Mouse (Mus musculus): Measurements from ENCODE around the gene Retreg3. TPM values are rescaled to one million over a fixed set of nuclear protein-coding genes. Genes with fewer than 3 reads are reported as not detected.

Retreg3 gene
- 10.7 and 12.0 TPM in 2 replicates for polyA plus RNA-seq (2014; fragmentation: Nextera tagmentation; extraction: Ambion mirVana)

DNA sequence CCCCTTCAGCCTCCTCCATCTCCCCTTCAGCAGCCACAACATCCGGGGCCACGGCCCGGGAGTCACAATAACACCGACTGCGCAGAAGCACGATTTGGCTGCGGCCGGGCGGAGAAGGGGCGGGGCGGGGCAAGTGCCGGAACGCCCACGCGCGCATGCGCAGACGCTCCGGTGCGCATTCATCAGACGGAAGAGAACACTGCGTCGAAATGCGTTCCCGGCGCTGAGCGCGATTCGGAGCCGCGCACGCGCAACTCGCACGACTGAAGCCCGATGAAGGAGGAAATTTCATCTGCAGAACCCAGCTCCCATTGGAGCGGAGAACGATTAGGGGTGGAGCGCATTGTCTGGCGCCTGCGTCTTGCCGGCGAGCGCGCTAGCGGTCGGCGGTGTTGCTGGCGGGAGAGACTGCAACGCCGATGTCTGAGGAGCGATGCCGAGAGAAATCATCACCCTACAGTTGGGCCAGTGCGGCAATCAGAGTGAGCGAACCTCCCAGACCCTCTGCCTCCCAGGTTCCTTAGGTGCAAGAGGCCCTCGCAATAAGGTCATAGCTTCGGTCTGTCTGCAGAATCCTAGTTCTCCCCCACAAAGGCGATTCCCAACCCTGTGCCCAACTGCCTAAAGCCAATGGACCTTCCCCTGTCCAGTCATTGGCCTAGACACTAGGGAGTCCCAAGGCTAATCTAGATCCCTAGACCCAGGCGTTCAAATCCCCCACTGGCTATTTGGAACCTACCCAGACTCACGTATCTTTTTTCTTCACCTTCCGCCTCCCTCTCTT lies at the start of gene Retreg3, which contains the start of gene Tubg1:
Retreg3 (minus strand) TSS at position 133 of the 784 bp plus-strand sequence.
Tubg1 (plus strand) TSS at position 178 of the 784 bp plus-strand sequence.
- Histone ChIP-seq H3K27me3 (ENCODE audit: control insufficient read depth, insufficient read depth, low read length) (no peaks in the 10 kb centered on the region), H3K27ac (ENCODE audit: low read depth, low read length) (peak within 1 kb of the TSS; percentile 85), H3K4me3 (ENCODE audit: low read depth, low read length) (peak within 1 kb of the TSS; percentile 81), H3K36me3 (ENCODE audit: control insufficient read depth, insufficient read depth, low read length) (peaks cover 5% of the 10 kb centered on the region; the same call in 1 of the 2 replicates), H3K4me2 (replicated peaks; ENCODE audit: low read depth, low read length) (peak within 1 kb of the TSS; percentile 92), H3K9me3 (ENCODE audit: control insufficient read depth, low read length) (no peaks in the 10 kb centered on the region), H3K4me1 (replicated peaks; ENCODE audit: control insufficient read depth, insufficient read depth, low read length) (peaks cover 6% of the 10 kb centered on the region; the same call in 1 of the 2 replicates), H3K9ac (ENCODE audit: low read depth, low read length) (peak within 1 kb of the TSS; percentile 83)
- ATAC-seq (ENCODE audit: low FRiP score) = peak; percentile 94
- DNase-seq (ENCODE audit: low spot score) = peak; percentile 100
- under 1% methylated on average over 61 of the region's 61 CpGs for WGBS

DNA sequence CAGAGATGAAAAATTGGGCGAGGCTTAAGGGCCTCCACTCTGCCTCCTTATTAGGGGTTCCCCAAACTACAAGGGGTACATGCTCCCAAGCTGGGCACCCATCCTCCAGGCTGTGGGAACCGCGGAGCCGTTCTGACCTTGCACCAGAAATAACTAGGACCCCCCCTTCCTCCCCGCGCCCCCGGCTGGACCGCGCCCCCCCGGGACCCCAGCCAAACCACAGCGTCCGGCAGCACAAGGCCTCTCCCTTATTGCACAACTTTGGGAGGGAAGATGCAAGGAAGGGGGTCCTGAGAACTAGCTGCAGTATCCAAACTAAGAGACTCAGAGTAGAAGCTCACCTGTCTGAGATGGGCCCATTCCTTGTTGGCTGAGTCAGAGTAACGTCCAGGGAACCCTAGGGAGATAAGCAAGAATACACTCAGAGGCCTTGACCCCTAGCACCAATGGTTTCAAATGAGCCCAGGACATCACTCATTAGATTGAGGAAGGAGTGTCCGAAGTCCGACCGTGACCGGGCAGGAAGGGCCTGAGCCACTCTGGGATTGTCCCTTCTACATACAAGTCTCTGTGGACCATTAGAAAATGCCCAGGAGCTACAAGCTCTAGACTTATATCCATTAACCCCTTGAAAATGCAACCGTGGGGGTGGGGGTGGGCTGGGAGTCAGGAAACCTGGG lies 48.7 kb upstream of the Retreg3 start:
- H3K4me2 ChIP-seq (replicated peaks; ENCODE audit: low read depth, low read length) = no peak overlapping the region
- no peaks in the 10 kb centered on the region for H3K9me3 ChIP-seq (ENCODE audit: control insufficient read depth, low read length)
- peaks cover 22% of the 10 kb centered on the region for H3K4me1 ChIP-seq (replicated peaks; ENCODE audit: control insufficient read depth, insufficient read depth, low read length)
- H3K36me3 ChIP-seq (ENCODE audit: control insufficient read depth, insufficient read depth, low read length) = no peaks in the 10 kb centered on the region
- ATAC-seq (ENCODE audit: low FRiP score) (no peak), DNase-seq (ENCODE audit: low spot score) (no peak)
- no peak overlapping the region for H3K4me3 ChIP-seq (ENCODE audit: low read depth, low read length)
- H3K27me3 ChIP-seq (ENCODE audit: control insufficient read depth, insufficient read depth, low read length) = peaks cover 76% of the 10 kb centered on the region
- WGBS = 61% methylated on average over 18 of the region's 18 CpGs
- H3K27ac ChIP-seq (ENCODE audit: low read depth, low read length) = no peak overlapping the region
- H3K9ac ChIP-seq (ENCODE audit: low read depth, low read length) = no peak overlapping the region

DNA sequence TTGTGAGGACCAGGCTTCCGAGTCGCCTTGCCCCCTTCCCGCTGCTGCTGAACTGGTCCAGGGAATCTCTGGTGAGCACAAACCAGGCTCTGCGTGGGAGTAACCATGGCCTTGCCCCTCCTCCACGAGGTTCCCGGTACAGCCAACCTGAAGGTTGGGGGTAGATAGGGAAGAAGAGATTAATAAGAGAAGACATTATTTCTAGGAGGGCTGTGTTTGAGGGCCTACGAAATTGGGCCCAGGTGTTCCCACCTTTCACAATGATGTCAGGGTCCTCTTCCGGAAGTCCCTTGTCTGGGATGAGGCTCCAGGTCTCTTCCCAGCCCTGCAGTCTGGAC lies 48.2 kb upstream of the Retreg3 start:
- H3K27me3 ChIP-seq (ENCODE audit: control insufficient read depth, insufficient read depth, low read length) = peaks cover 76% of the 10 kb centered on the region
- no peaks in the 10 kb centered on the region for H3K36me3 ChIP-seq (ENCODE audit: control insufficient read depth, insufficient read depth, low read length)
- ATAC-seq (ENCODE audit: low FRiP score) (no peak), DNase-seq (ENCODE audit: low spot score) (no peak)
- H3K9me3 ChIP-seq (ENCODE audit: control insufficient read depth, low read length) = no peaks in the 10 kb centered on the region
- H3K4me2 ChIP-seq (replicated peaks; ENCODE audit: low read depth, low read length) = no peak overlapping the region
- H3K27ac ChIP-seq (ENCODE audit: low read depth, low read length) = no peak overlapping the region
- WGBS = 39% methylated on average over 8 of the region's 8 CpGs
- no peak overlapping the region for H3K9ac ChIP-seq (ENCODE audit: low read depth, low read length)
- no peak overlapping the region for H3K4me3 ChIP-seq (ENCODE audit: low read depth, low read length)
- H3K4me1 ChIP-seq (replicated peaks; ENCODE audit: control insufficient read depth, insufficient read depth, low read length) = peaks cover 17% of the 10 kb centered on the region

DNA sequence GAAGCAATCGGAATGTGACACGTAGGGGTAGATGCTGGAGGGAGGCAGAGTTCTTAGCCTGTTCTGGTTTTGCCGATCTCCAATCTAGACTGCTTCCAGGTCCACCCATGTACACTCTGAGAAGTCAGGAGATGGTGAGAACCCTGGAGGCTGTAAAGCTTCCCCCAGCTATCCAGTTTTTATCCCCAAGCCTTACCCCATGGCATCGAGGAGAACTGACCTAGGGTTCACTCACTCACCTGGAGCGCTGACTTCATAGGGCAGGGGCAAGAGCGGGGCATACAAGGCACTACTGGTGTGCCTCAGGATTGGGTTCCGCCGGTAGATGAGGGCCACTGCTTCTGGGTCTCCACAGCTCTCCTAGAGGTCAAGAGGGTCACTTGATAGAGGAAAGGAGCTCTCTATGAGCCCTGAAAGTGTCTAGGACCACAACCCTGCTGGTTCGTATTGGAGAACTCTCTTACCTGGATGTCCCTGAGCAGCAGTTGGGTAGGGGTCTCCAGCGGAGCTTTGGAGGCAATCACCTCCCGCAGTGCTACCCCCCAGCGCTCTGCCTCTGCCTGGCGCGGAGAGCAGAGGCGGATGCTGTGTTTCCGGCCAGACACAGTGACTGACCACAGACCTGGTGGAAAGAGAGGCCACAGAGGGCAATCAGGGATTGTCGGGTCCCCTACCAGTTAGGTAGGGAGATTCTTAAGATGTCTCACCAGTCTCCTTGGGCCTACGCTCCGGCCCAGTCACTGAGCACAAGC lies 47.7 kb upstream of the Retreg3 start:
- 44% methylated on average over 19 of the region's 19 CpGs for WGBS
- H3K36me3 ChIP-seq (ENCODE audit: control insufficient read depth, insufficient read depth, low read length) = no peaks in the 10 kb centered on the region
- peaks cover 76% of the 10 kb centered on the region for H3K27me3 ChIP-seq (ENCODE audit: control insufficient read depth, insufficient read depth, low read length)
- no peak overlapping the region for H3K9ac ChIP-seq (ENCODE audit: low read depth, low read length)
- DNase-seq (ENCODE audit: low spot score) (no peak), ATAC-seq (ENCODE audit: low FRiP score) (no peak)
- peaks cover 16% of the 10 kb centered on the region for H3K4me1 ChIP-seq (replicated peaks; ENCODE audit: control insufficient read depth, insufficient read depth, low read length)
- no peak overlapping the region for H3K27ac ChIP-seq (ENCODE audit: low read depth, low read length)
- H3K4me2 ChIP-seq (replicated peaks; ENCODE audit: low read depth, low read length) = no peak overlapping the region
- H3K9me3 ChIP-seq (ENCODE audit: control insufficient read depth, low read length) = no peaks in the 10 kb centered on the region
- H3K4me3 ChIP-seq (ENCODE audit: low read depth, low read length) = no peak overlapping the region

DNA sequence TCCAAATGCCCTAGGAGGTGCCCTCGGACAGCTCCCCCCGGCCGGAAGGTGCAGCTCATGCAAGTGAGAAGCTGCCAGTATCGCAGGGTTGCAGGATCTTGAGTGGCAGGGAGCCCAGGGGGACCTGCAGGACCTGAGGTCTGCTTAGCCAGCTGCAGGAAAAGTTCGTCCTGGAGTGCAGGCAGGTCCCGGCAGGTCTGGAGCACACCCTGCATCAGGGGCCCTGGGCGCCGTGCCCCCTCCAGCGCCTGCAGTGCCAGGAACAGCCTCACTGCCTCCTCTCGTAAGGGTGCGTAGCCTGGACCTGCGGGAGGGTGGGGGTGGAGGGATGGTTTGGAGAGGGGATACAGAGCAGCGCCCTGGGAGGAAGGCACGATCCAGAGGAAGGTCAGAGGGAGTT lies 46.7 kb upstream of the Retreg3 start:
- Histone ChIP-seq H3K4me3 (ENCODE audit: low read depth, low read length) (no peak overlapping the region), H3K9me3 (ENCODE audit: control insufficient read depth, low read length) (no peaks in the 10 kb centered on the region), H3K4me1 (replicated peaks; ENCODE audit: control insufficient read depth, insufficient read depth, low read length) (peaks cover 16% of the 10 kb centered on the region), H3K9ac (ENCODE audit: low read depth, low read length) (no peak overlapping the region), H3K27me3 (ENCODE audit: control insufficient read depth, insufficient read depth, low read length) (peaks cover 83% of the 10 kb centered on the region), H3K4me2 (replicated peaks; ENCODE audit: low read depth, low read length) (no peak overlapping the region), H3K27ac (ENCODE audit: low read depth, low read length) (no peak overlapping the region), H3K36me3 (ENCODE audit: control insufficient read depth, insufficient read depth, low read length) (no peaks in the 10 kb centered on the region)
- ATAC-seq (ENCODE audit: low FRiP score) = no peak
- DNase-seq (ENCODE audit: low spot score) = no peak
- WGBS = 48% methylated on average over 14 of the region's 14 CpGs

DNA sequence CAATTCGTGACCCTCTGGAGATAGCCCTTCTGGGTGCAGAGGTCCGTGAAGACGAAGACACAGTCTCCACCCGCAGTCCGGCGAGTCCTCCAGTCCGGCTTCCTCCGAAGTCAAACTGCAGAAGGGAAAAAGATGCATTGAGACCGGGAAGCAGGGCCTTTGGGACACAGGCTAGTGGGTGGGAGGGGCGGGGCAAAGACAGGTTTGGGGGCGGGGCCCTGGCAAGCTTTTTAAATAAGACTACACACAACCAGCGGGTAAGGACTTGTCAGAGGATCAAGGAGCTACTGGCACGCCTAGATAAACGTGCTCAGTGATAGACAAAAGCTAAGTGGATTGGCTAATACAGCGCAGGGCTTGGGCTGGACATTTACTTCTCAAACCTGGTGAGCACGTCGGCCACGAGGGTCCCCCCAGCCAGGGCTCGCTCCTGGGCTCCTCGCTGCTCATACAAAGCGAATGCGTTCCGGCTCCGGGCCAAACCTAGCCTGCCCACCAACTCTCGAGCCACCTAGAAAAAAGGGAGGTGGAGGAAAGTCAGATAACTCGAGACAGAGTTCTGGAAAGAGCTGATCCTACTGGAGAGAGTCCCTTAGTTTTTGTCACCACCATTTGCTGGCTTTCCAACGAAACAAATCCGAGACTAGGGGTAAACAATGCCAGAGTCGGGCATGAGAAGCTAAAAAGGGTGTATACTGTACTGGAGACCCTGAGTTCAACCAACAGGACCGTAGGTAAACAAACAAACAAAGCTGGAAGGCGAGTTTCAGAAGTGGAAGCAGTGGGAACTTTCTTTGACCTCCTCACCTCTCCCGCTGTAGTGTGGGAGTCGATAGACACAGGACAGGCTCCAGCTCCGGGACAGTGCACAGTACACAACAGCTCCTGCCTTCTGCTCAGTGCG lies 45.2 kb upstream of the Retreg3 start:
- Histone ChIP-seq H3K36me3 (ENCODE audit: control insufficient read depth, insufficient read depth, low read length) (no peaks in the 10 kb centered on the region), H3K9me3 (ENCODE audit: control insufficient read depth, low read length) (no peaks in the 10 kb centered on the region), H3K27me3 (ENCODE audit: control insufficient read depth, insufficient read depth, low read length) (peaks cover 79% of the 10 kb centered on the region), H3K9ac (ENCODE audit: low read depth, low read length) (no peak overlapping the region), H3K4me1 (replicated peaks; ENCODE audit: control insufficient read depth, insufficient read depth, low read length) (peaks cover 9% of the 10 kb centered on the region), H3K27ac (ENCODE audit: low read depth, low read length) (no peak overlapping the region), H3K4me2 (replicated peaks; ENCODE audit: low read depth, low read length) (no peak overlapping the region), H3K4me3 (ENCODE audit: low read depth, low read length) (peak overlapping the region; percentile 22; the same call in 1 of the 2 replicates)
- 5% methylated on average over 35 of the region's 35 CpGs for WGBS
- ATAC-seq (ENCODE audit: low FRiP score) (no peak), DNase-seq (ENCODE audit: low spot score) (peak; percentile 49)

DNA sequence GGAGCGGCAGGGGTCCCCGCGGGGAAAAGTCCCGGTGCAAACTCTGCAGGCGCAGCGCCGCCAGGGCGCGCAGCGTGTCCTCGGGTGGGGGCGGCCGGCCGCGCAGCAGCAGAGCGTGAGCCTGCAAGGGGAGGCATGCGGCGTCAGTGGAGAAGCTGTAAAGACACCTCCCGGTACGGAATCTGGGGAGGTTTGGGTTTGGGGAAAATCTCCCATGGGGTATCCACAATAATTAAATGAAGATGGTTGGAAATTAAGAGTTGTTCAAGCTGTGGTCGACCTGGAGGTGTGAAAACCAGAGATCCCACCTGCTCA lies 44.6 kb upstream of the Retreg3 start:
- H3K9me3 ChIP-seq (ENCODE audit: control insufficient read depth, low read length) = no peaks in the 10 kb centered on the region
- no peak overlapping the region for H3K27ac ChIP-seq (ENCODE audit: low read depth, low read length)
- peak overlapping the region; percentile 45 for H3K4me2 ChIP-seq (replicated peaks; ENCODE audit: low read depth, low read length)
- WGBS = 1% methylated on average over 21 of the region's 21 CpGs
- H3K4me1 ChIP-seq (replicated peaks; ENCODE audit: control insufficient read depth, insufficient read depth, low read length) = peaks cover 7% of the 10 kb centered on the region
- H3K4me3 ChIP-seq (ENCODE audit: low read depth, low read length) = peak overlapping the region; percentile 22
- peaks cover 72% of the 10 kb centered on the region for H3K27me3 ChIP-seq (ENCODE audit: control insufficient read depth, insufficient read depth, low read length)
- H3K36me3 ChIP-seq (ENCODE audit: control insufficient read depth, insufficient read depth, low read length) = no peaks in the 10 kb centered on the region
- DNase-seq (ENCODE audit: low spot score) (no peak), ATAC-seq (ENCODE audit: low FRiP score) (no peak)
- H3K9ac ChIP-seq (ENCODE audit: low read depth, low read length) = no peak overlapping the region

Data from hindbrain, embryonic 11.5 days (tissue).